Mouse (Mus musculus) monocyte, adult 2 months (primary cell): ENCODE results near the gene Rps6ka2.
"Not testable (repeated sequence)": the region's sequence is repeated elsewhere in the genome, so short reads cannot be mapped to it uniquely, and the experiment has no call there.

Experiments
- DNase-seq, 2 experiments: peaks; one replicate each; pipeline ENCODE4 v3.0.0; 2022; ENCODE audit warnings: low spot score in 2 of 2, low read depth in 1 of 2

Gene Rps6ka2

DNA sequence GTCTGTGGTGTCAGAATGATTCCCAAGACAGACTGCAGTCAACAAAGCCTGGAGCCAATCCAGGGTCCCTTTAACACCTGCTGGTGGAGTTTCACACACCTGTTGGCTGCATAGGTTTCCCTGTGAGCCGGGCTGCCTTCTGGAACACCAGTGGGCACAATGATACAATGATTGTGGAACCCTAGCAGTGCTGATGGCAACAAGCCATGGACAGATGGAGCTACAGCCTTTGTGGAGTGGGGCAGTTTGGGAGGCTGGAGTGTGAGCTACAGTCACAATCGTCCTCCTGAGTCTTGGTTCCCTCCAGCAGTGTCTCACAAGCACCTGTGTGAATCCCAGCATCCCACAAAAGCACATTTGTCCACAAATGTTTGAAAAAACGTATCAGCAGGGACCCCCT, 178.8 kb downstream of the Rps6ka2 start:
- DNase-seq: not testable (repeated sequence)

DNA sequence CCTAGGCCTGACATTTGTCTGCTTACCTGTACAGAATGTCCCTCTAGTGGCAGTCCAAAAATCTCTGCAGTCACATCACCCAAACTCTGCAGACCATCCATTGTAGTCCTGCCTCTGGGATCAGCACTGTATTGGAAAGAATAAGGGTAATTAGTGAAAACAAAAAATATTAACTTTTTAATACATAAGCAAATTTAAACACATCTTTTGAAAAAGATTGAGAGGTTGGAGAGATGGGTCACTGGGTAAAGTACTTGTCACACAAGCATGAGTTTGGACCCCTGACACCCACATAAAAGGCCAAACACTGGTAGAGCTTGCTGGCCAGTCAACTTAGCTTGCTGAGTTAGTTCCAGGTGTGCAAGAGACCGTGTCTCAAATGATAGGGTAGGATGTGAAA, 182.7 kb downstream of the Rps6ka2 start, which contains the start of gene Ttll2:
Ttll2 (minus strand) TSS at position 101 of the 400 bp plus-strand sequence.
- not testable (repeated sequence) for DNase-seq
